Mouse (Mus musculus) layer of hippocampus, adult 8-10 months (tissue): ENCODE results near the gene Nrg3. TPM values are rescaled to one million over a fixed set of nuclear protein-coding genes. Genes with fewer than 3 reads are reported as not detected.
A peak's percentile ranks its signal among the peaks of the same experiment; 100 is the strongest.

Experiments
- DNase-seq, 2 experiments: peaks; one replicate each; pipeline ENCODE4 v3.0.0; 2022; ENCODE audit warnings: low spot score in 2 of 2
- total RNA-seq, 4 experiments: library from RNA; stranded (reverse); gene quantifications; 2 replicates each; pipeline ENCODE4 v1.2.4; 2022

The Nrg3 gene
- total RNA-seq, 4 experiments from 2014 or later, result 54.1 to 68.2 (median 60.5) TPM

- no peak for DNase-seq
Observed at GRCm38 (mm10) chr14:38991847-38992573, 480.9 kb downstream of the Nrg3 start.

- no peak for DNase-seq
Observed at GRCm38 (mm10) chr14:38959367-38959766, 513.5 kb downstream of the Nrg3 start.

GRCm38 (mm10) chr14:38937481-38937880, 535.4 kb downstream of the Nrg3 start:
- no peak for DNase-seq

- no peak for DNase-seq
Observed at GRCm38 (mm10) chr14:38936483-38937054, 536.3 kb downstream of the Nrg3 start.

GRCm38 (mm10) chr14:38923652-38924051, 549.2 kb downstream of the Nrg3 start:
- DNase-seq, result no peak

- no peak for DNase-seq
Observed at GRCm38 (mm10) chr14:38920800-38921199, 552.1 kb downstream of the Nrg3 start.

GRCm38 (mm10) chr14:38870591-38870990, 602.3 kb downstream of the Nrg3 start:
- no peak for DNase-seq

- DNase-seq, result no peak
Observed at GRCm38 (mm10) chr14:38847566-38847965, 625.3 kb downstream of the Nrg3 start.

GRCm38 (mm10) chr14:38847091-38847490, 625.8 kb downstream of the Nrg3 start:
- peak in 1 of 2 experiments; percentile 42 for DNase-seq

- no peak for DNase-seq
Observed at GRCm38 (mm10) chr14:38835006-38835405, 637.9 kb downstream of the Nrg3 start.

GRCm38 (mm10) chr14:38824891-38825290, 648.0 kb downstream of the Nrg3 start:
- no peak for DNase-seq

GRCm38 (mm10) chr14:38797027-38797426, 675.9 kb downstream of the Nrg3 start:
- DNase-seq, result no peak

GRCm38 (mm10) chr14:38775291-38776116, 697.4 kb downstream of the Nrg3 start:
- no peak for DNase-seq

GRCm38 (mm10) chr14:38774811-38775210, 698.1 kb downstream of the Nrg3 start:
- no peak for DNase-seq

GRCm38 (mm10) chr14:38730465-38730864, 742.4 kb downstream of the Nrg3 start:
- DNase-seq, result no peak

- no peak for DNase-seq
Observed at GRCm38 (mm10) chr14:38703894-38704293, 769.0 kb downstream of the Nrg3 start.

GRCm38 (mm10) chr14:38702596-38703393, 770.1 kb downstream of the Nrg3 start:
- no peak for DNase-seq

GRCm38 (mm10) chr14:38701413-38701812, 771.5 kb downstream of the Nrg3 start:
- no peak for DNase-seq

GRCm38 (mm10) chr14:38700972-38701371, 771.9 kb downstream of the Nrg3 start:
- no peak for DNase-seq

GRCm38 (mm10) chr14:38659973-38660372, 812.9 kb downstream of the Nrg3 start:
- no peak for DNase-seq

GRCm38 (mm10) chr14:38637070-38637469, 835.8 kb downstream of the Nrg3 start:
- DNase-seq, result no peak
